Mouse (Mus musculus): ENCODE data around the gene Bcl7a.

Gene Bcl7a

GRCm38 (mm10) chr5:123378712-123379111, 35.1 kb downstream of the Bcl7a start:
- no peak for DNase-seq

GRCm38 (mm10) chr5:123379504-123379931, 35.9 kb downstream of the Bcl7a start:
- DNase-seq: no peak

GRCm38 (mm10) chr5:123381968-123382367, 38.3 kb downstream of the Bcl7a start:
- peak; percentile 67 to 75 for DNase-seq

- DNase-seq: no peak
Measured at GRCm38 (mm10) chr5:123382686-123383085, 39.1 kb downstream of the Bcl7a start.

- no peak for DNase-seq
Measured at GRCm38 (mm10) chr5:123388452-123388851, 44.8 kb downstream of the Bcl7a start.

- DNase-seq: no peak
Measured at GRCm38 (mm10) chr5:123390536-123391441, 47.2 kb downstream of the Bcl7a start.

- DNase-seq: no peak
Measured at GRCm38 (mm10) chr5:123391442-123391809, 47.8 kb downstream of the Bcl7a start.

GRCm38 (mm10) chr5:123393786-123394302, 50.2 kb downstream of the Bcl7a start:
- DNase-seq: no peak

GRCm38 (mm10) chr5:123394303-123394956, 50.8 kb downstream of the Bcl7a start, which contains the start of gene Mlxip:
Gene Mlxip, plus strand, starts transcription at chr5:123394798.
- peak; percentile 95 to 99 for DNase-seq

- peak in 1 of 2 experiments; percentile 40 for DNase-seq
Measured at GRCm38 (mm10) chr5:123394957-123395881, 51.6 kb downstream of the Bcl7a start.

- DNase-seq: no peak
Measured at GRCm38 (mm10) chr5:123396901-123397464, 53.3 kb downstream of the Bcl7a start.

GRCm38 (mm10) chr5:123397786-123398185, 54.2 kb downstream of the Bcl7a start:
- peak in 1 of 2 experiments; percentile 26 for DNase-seq

- no peak for DNase-seq
Measured at GRCm38 (mm10) chr5:123398856-123399498, 55.3 kb downstream of the Bcl7a start.

GRCm38 (mm10) chr5:123404480-123404879, 60.8 kb downstream of the Bcl7a start:
- no peak for DNase-seq

- DNase-seq: no peak
Measured at GRCm38 (mm10) chr5:123406952-123407351, 63.3 kb downstream of the Bcl7a start.

- no peak for DNase-seq
Measured at GRCm38 (mm10) chr5:123408176-123408575, 64.5 kb downstream of the Bcl7a start.

GRCm38 (mm10) chr5:123412193-123412592, 68.6 kb downstream of the Bcl7a start:
- DNase-seq: no peak

GRCm38 (mm10) chr5:123413866-123414363, 70.3 kb downstream of the Bcl7a start:
- DNase-seq: no peak

GRCm38 (mm10) chr5:123416149-123416548, 72.5 kb downstream of the Bcl7a start:
- DNase-seq: no peak

- DNase-seq: no peak
Measured at GRCm38 (mm10) chr5:123416566-123417518, 73.2 kb downstream of the Bcl7a start.

Measured in lung, postnatal 4 days (tissue).